Mouse (Mus musculus): Measurements from ENCODE around the gene Tapt1.

- TF ChIP-seq CTCF (IDR thresholded peaks at IDR 0.05; ENCODE audit: low read depth, low read length) (no peak), TAL1 (conservative IDR thresholded peaks at IDR 0.05; ENCODE audit: low read depth, low read length) (no peak), GATA1 (IDR thresholded peaks at IDR 0.05; ENCODE audit: borderline replicate concordance, low read length) (no peak)
These were observed 68.0 kb downstream of the Tapt1 start for GRCm38 (mm10) chr5:44158458-44158857.

All from G1E (cell line).